Mouse (Mus musculus): ENCODE results near the gene Stk11. TPM values are rescaled to one million over a fixed set of nuclear protein-coding genes. Genes with fewer than 3 reads are reported as not detected.

Gene Stk11
- polyA plus RNA-seq, 1 experiment = 112 TPM

- H3K4me3 ChIP-seq (replicated peaks; ENCODE audit: insufficient read depth, low read depth, low read length) = peak overlapping the region; percentile 65
- TF ChIP-seq CTCF (IDR thresholded peaks at IDR 0.05; ENCODE audit: borderline replicate concordance, insufficient read depth, low read depth, low read length) (peak; percentile 92), POLR2A (IDR thresholded peaks at IDR 0.05; ENCODE audit: borderline replicate concordance, insufficient read depth, low read length) (no peak)
- DNase-seq = peak; percentile 90 to 92
- WGBS = 5% methylated on average over 27 of the region's 27 CpGs
- H3K4me1 ChIP-seq (ENCODE audit: control insufficient read depth, insufficient read depth, low read length) = peaks cover 11% of the 10 kb centered on the region
- peak overlapping the region; percentile 22; the same call in 1 of the 2 replicates for H3K27ac ChIP-seq (ENCODE audit: insufficient read depth, low read length)
- no peaks in the 10 kb centered on the region for H3K27me3 ChIP-seq (ENCODE audit: control insufficient read depth, insufficient read depth, low read length)
Measured at GRCm38 (mm10) chr10:80114341-80115284, 990 bp upstream of the Stk11 start.

- DNase-seq = no peak
- no peak for TF ChIP-seq CTCF (IDR thresholded peaks at IDR 0.05; ENCODE audit: borderline replicate concordance, insufficient read depth, low read depth, low read length)
- TF ChIP-seq POLR2A (IDR thresholded peaks at IDR 0.05; ENCODE audit: borderline replicate concordance, insufficient read depth, low read length) = no peak
- WGBS = under 1% methylated on average over 63 of the region's 63 CpGs
- H3K4me3 ChIP-seq (replicated peaks; ENCODE audit: insufficient read depth, low read depth, low read length) = peak overlapping the region; percentile 83
- no peaks in the 10 kb centered on the region for H3K27me3 ChIP-seq (ENCODE audit: control insufficient read depth, insufficient read depth, low read length)
- peaks cover 19% of the 10 kb centered on the region for H3K4me1 ChIP-seq (ENCODE audit: control insufficient read depth, insufficient read depth, low read length)
- peak overlapping the region; percentile 49; the same call in 1 of the 2 replicates for H3K27ac ChIP-seq (ENCODE audit: insufficient read depth, low read length)
Measured at GRCm38 (mm10) chr10:80115944-80116335, 337 bp downstream of the Stk11 start.

GRCm38 (mm10) chr10:80116563-80116926, 942 bp downstream of the Stk11 start:
- WGBS = 1% methylated on average over 27 of the region's 27 CpGs
- peak overlapping the region; percentile 83 for H3K4me3 ChIP-seq (replicated peaks; ENCODE audit: insufficient read depth, low read depth, low read length)
- TF ChIP-seq CTCF (IDR thresholded peaks at IDR 0.05; ENCODE audit: borderline replicate concordance, insufficient read depth, low read depth, low read length) (no peak), POLR2A (IDR thresholded peaks at IDR 0.05; ENCODE audit: borderline replicate concordance, insufficient read depth, low read length) (no peak)
- no peaks in the 10 kb centered on the region for H3K27me3 ChIP-seq (ENCODE audit: control insufficient read depth, insufficient read depth, low read length)
- DNase-seq = peak in 1 of 2 experiments; percentile 60
- peak overlapping the region; percentile 54 for H3K27ac ChIP-seq (ENCODE audit: insufficient read depth, low read length)
- peaks cover 19% of the 10 kb centered on the region for H3K4me1 ChIP-seq (ENCODE audit: control insufficient read depth, insufficient read depth, low read length)

GRCm38 (mm10) chr10:80116927-80117691, 1.5 kb downstream of the Stk11 start:
- peak; percentile 57 to 60 for DNase-seq
- H3K27me3 ChIP-seq (ENCODE audit: control insufficient read depth, insufficient read depth, low read length) = no peaks in the 10 kb centered on the region
- H3K4me3 ChIP-seq (replicated peaks; ENCODE audit: insufficient read depth, low read depth, low read length) = peak overlapping the region; percentile 83
- H3K4me1 ChIP-seq (ENCODE audit: control insufficient read depth, insufficient read depth, low read length) = peaks cover 19% of the 10 kb centered on the region
- WGBS = 2% methylated on average over 30 of the region's 30 CpGs
- no peak for TF ChIP-seq CTCF (IDR thresholded peaks at IDR 0.05; ENCODE audit: borderline replicate concordance, insufficient read depth, low read depth, low read length)
- no peak for TF ChIP-seq POLR2A (IDR thresholded peaks at IDR 0.05; ENCODE audit: borderline replicate concordance, insufficient read depth, low read length)
- peak overlapping the region; percentile 54 for H3K27ac ChIP-seq (ENCODE audit: insufficient read depth, low read length)

- Histone ChIP-seq H3K27me3 (ENCODE audit: control insufficient read depth, insufficient read depth, low read length) (no peaks in the 10 kb centered on the region), H3K4me1 (ENCODE audit: control insufficient read depth, insufficient read depth, low read length) (peaks cover 19% of the 10 kb centered on the region), H3K4me3 (replicated peaks; ENCODE audit: insufficient read depth, low read depth, low read length) (peak overlapping the region; percentile 83), H3K27ac (ENCODE audit: insufficient read depth, low read length) (peak overlapping the region; percentile 24)
- peak; percentile 51 to 71 for DNase-seq
- WGBS = 0% methylated on average over 1 of the region's 1 CpGs
- TF ChIP-seq POLR2A (IDR thresholded peaks at IDR 0.05; ENCODE audit: borderline replicate concordance, insufficient read depth, low read length) (no peak), CTCF (IDR thresholded peaks at IDR 0.05; ENCODE audit: borderline replicate concordance, insufficient read depth, low read depth, low read length) (no peak)
Measured at GRCm38 (mm10) chr10:80117736-80118135, 2.1 kb downstream of the Stk11 start.

- H3K4me1 ChIP-seq (ENCODE audit: control insufficient read depth, insufficient read depth, low read length) = peaks cover 19% of the 10 kb centered on the region
Measured at GRCm38 (mm10) chr10:80118552-80118951, 2.9 kb downstream of the Stk11 start.

GRCm38 (mm10) chr10:80120146-80120545, 4.5 kb downstream of the Stk11 start:
- no peak for TF ChIP-seq CTCF (IDR thresholded peaks at IDR 0.05; ENCODE audit: borderline replicate concordance, insufficient read depth, low read depth, low read length)
- no peak for TF ChIP-seq POLR2A (IDR thresholded peaks at IDR 0.05; ENCODE audit: borderline replicate concordance, insufficient read depth, low read length)
- peaks cover 33% of the 10 kb centered on the region for H3K4me1 ChIP-seq (ENCODE audit: control insufficient read depth, insufficient read depth, low read length)
- peak in 1 of 2 experiments; percentile 33 for DNase-seq
- H3K4me3 ChIP-seq (replicated peaks; ENCODE audit: insufficient read depth, low read depth, low read length) = no peak overlapping the region
- no peak overlapping the region for H3K27ac ChIP-seq (ENCODE audit: insufficient read depth, low read length)
- WGBS = 13% methylated on average over 2 of the region's 2 CpGs
- no peaks in the 10 kb centered on the region for H3K27me3 ChIP-seq (ENCODE audit: control insufficient read depth, insufficient read depth, low read length)

More at GRCm38 (mm10) chr10:80118552-80118951, 2.9 kb downstream of the Stk11 start:
- DNase-seq = peak; percentile 62 to 66
- TF ChIP-seq CTCF (IDR thresholded peaks at IDR 0.05; ENCODE audit: borderline replicate concordance, insufficient read depth, low read depth, low read length) (no peak), POLR2A (IDR thresholded peaks at IDR 0.05; ENCODE audit: borderline replicate concordance, insufficient read depth, low read length) (no peak)
- Histone ChIP-seq H3K27me3 (ENCODE audit: control insufficient read depth, insufficient read depth, low read length) (no peaks in the 10 kb centered on the region), H3K27ac (ENCODE audit: insufficient read depth, low read length) (0 out of 2 replicates have a peak overlapping the region, but pooled peaks have one; percentile 0), H3K4me3 (replicated peaks; ENCODE audit: insufficient read depth, low read depth, low read length) (no peak overlapping the region)
- WGBS = 9% methylated on average over 6 of the region's 6 CpGs

Measured in cerebellum, adult 2 months (tissue).